Mouse (Mus musculus) midbrain, embryonic 15.5 days (tissue): ENCODE measurements around the gene Slain1. TPM values are rescaled to one million over a fixed set of nuclear protein-coding genes. Genes with fewer than 3 reads are reported as not detected.
A peak's percentile ranks its signal among the peaks of the same experiment; 100 is the strongest.

ENCODE experiments used
- ATAC-seq: fragments of 200-750 bp; cut with Nextera tagmentation; replicated peaks from 2 replicates; pipeline ENCODE4 v1.8.0; 2017; ENCODE audit warnings: moderate TSS enrichment
- H3K27ac ChIP-seq: fragments of 300-500 bp; sonication (generic); 2 replicates; pipeline ENCODE4 v1.5.1; 2015; ENCODE audit warnings: mild to moderate bottlenecking, inconsistent platforms
- H3K27me3 ChIP-seq: fragments of 300-500 bp; sonication (generic); replicated peaks from 2 replicates; pipeline ENCODE4 v1.6.1; 2015; ENCODE audit warnings: inconsistent platforms
- H3K36me3 ChIP-seq: fragments of 300-500 bp; sonication (generic); replicated peaks from 2 replicates; pipeline ENCODE4 v1.6.1; 2015; ENCODE audit warnings: inconsistent platforms
- H3K4me1 ChIP-seq: fragments of 300-500 bp; sonication (generic); 2 replicates; pipeline ENCODE4 v1.6.1; 2015; ENCODE audit warnings: inconsistent platforms
- H3K4me2 ChIP-seq: fragments of 300-500 bp; sonication (generic); 2 replicates; pipeline ENCODE4 v1.6.1; 2015; ENCODE audit warnings: inconsistent platforms, mild to moderate bottlenecking, moderate library complexity
- H3K4me3 ChIP-seq: fragments of 300-500 bp; sonication (generic); 2 replicates; pipeline ENCODE4 v1.5.1; 2015; ENCODE audit warnings: mild to moderate bottlenecking, inconsistent platforms
- H3K9ac ChIP-seq: fragments of 300-500 bp; sonication (generic); 2 replicates; pipeline ENCODE4 v1.6.1; 2015; ENCODE audit warnings: mild to moderate bottlenecking, inconsistent platforms
- H3K9me3 ChIP-seq: fragments of 300-500 bp; sonication (generic); 2 replicates; pipeline ENCODE4 v1.6.1; 2016; ENCODE audit warnings: inconsistent platforms
- WGBS: fragments of 180-500 bp; shearing (Covaris S2); methylation state at CpG from one replicate; pipeline ENCODE4 v1.1.7; 2015; ENCODE audit warnings: mixed read lengths; 5-methylcytosine and 5-hydroxymethylcytosine counted together
- polyA plus RNA-seq: library from polyadenylated mRNA; unstranded; fragments of >200 nt; fragmentation: Nextera tagmentation; extraction: Ambion mirVana; gene quantifications from 2 replicates; pipeline ENCODE4 v1.2.1, GENCODE M21; 2015

The Slain1 gene
- polyA plus RNA-seq, 1 experiment from 2014 or later: 21.7 TPM

GRCm38 (mm10) chr14:103649302-103649701 lies 726 bp upstream of the Slain1 start:
- no peak for ATAC-seq
- WGBS: 38% methylated on average over 4 of the region's 4 CpGs
- peak overlapping the region; percentile 100 for H3K4me3 ChIP-seq
- H3K4me2 ChIP-seq: peak overlapping the region; percentile 67
- no peak overlapping the region for H3K9ac ChIP-seq
- no peaks in the 10 kb centered on the region for H3K9me3 ChIP-seq
- no peaks in the 10 kb centered on the region for H3K36me3 ChIP-seq
- peak overlapping the region; percentile 97 for H3K27ac ChIP-seq
- H3K27me3 ChIP-seq: no peaks in the 10 kb centered on the region
- H3K4me1 ChIP-seq: peaks cover 46% of the 10 kb centered on the region

DNA sequence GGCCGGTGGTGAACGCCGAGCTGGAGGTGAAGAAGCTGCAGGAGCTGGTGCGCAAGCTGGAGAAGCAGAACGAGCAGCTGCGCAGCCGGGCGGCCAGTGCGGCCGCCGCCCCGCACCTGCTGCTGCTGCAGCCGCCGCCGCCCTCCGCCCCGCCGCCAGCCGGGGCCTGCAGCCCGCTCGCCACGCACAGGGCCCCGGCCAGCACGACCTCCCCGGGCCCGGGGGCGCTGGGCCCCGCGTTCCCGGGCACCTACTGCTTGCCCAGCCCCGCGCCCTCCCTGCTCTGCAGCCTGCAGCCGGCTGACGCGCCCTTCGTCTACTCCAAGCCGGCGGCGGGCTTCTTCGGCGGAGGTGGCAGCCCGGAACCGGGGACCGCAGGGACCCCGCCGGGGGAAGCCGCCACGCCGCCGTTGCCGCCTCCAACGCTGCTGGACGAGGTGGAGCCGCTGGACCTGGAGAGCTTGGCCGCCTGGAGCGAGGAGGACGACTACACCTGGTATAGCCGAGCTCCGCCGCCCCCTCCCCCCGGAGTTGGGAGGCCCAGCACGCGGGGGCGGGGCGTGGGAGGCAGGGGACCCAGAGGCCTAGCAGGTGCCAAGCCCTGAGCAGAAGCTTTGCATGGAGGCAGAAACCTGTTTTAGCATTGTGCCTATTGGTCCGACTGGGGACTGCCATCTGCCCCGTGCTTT lies 529 bp downstream of the Slain1 start:
- no peaks in the 10 kb centered on the region for H3K36me3 ChIP-seq
- no peaks in the 10 kb centered on the region for H3K27me3 ChIP-seq
- peak overlapping the region; percentile 91 for H3K9ac ChIP-seq
- peaks cover 54% of the 10 kb centered on the region for H3K4me1 ChIP-seq
- H3K4me2 ChIP-seq: peak overlapping the region; percentile 67
- peak overlapping the region; percentile 97 for H3K27ac ChIP-seq
- WGBS: under 1% methylated on average over 59 of the region's 67 CpGs
- H3K9me3 ChIP-seq: no peaks in the 10 kb centered on the region
- ATAC-seq: peak; percentile 81
- peak overlapping the region; percentile 100 for H3K4me3 ChIP-seq

DNA sequence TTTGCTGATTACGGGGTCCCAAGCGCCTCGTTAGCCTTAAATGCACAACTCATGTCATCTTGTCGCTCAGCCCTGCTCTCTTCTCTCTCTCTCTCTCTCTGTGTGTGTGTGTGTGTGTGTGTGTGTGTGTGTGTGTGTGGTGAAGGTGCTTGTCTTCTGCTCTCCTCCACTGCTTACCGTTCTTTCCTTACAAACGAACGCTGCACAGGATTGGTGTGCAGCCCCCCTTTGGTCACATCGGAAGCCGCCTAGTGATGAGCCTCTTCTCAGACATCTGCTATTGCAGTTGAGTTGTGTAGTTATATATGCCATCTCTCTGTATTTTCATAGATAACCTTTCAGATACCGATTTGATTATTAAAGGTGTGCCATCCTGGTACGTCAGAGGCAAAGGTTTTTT lies 1.1 kb downstream of the Slain1 start:
- no peaks in the 10 kb centered on the region for H3K9me3 ChIP-seq

DNA sequence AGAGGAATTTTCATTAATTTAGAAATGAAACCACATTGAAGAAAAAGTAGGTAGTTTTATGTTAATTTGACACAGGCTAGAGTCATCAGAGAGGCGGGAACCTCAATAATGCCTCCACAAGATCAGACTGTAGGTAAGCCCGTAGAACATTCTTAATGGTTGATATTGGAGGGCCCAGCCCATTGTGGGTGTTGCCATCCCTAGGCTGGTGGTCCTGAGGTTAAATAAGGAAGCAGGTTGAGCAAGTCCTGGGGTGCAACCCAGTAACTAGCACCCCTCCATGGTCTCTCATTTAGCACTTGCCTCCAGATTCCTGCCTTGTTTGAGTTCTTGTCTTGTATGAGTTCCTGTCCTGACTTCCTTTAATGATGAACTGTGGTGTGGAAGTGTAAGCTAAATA lies 1.5 kb downstream of the Slain1 start:
- peak overlapping the region; percentile 97 for H3K27ac ChIP-seq
- 37% methylated on average over 2 of the region's 2 CpGs for WGBS

More for the DNA sequence above, 1.1 kb downstream of the Slain1 start:
- H3K27ac ChIP-seq: peak overlapping the region; percentile 97
- peaks cover 58% of the 10 kb centered on the region for H3K4me1 ChIP-seq
- peak overlapping the region; percentile 67 for H3K4me2 ChIP-seq
- peak; percentile 34 for ATAC-seq
- H3K4me3 ChIP-seq: peak overlapping the region; percentile 100
- WGBS: 2% methylated on average over 11 of the region's 11 CpGs
- no peaks in the 10 kb centered on the region for H3K36me3 ChIP-seq
- H3K27me3 ChIP-seq: no peaks in the 10 kb centered on the region
- H3K9ac ChIP-seq: peak overlapping the region; percentile 91

GRCm38 (mm10) chr14:103652524-103652923 lies 2.5 kb downstream of the Slain1 start:
- H3K4me2 ChIP-seq: peak overlapping the region; percentile 67
- no peak overlapping the region for H3K27ac ChIP-seq
- H3K27me3 ChIP-seq: no peaks in the 10 kb centered on the region
- H3K9ac ChIP-seq: no peak overlapping the region
- WGBS: 76% methylated on average over 5 of the region's 5 CpGs
- no peak for ATAC-seq
- H3K36me3 ChIP-seq: no peaks in the 10 kb centered on the region
- peak overlapping the region; percentile 100; the same call in 1 of the 2 replicates for H3K4me3 ChIP-seq
- no peaks in the 10 kb centered on the region for H3K9me3 ChIP-seq
- H3K4me1 ChIP-seq: peaks cover 66% of the 10 kb centered on the region

More for the DNA sequence above, 1.5 kb downstream of the Slain1 start:
- no peaks in the 10 kb centered on the region for H3K9me3 ChIP-seq
- peaks cover 63% of the 10 kb centered on the region for H3K4me1 ChIP-seq
- no peaks in the 10 kb centered on the region for H3K36me3 ChIP-seq
- H3K4me3 ChIP-seq: peak overlapping the region; percentile 100
- H3K9ac ChIP-seq: peak overlapping the region; percentile 91
- H3K27me3 ChIP-seq: no peaks in the 10 kb centered on the region
- no peak for ATAC-seq
- H3K4me2 ChIP-seq: peak overlapping the region; percentile 67

DNA sequence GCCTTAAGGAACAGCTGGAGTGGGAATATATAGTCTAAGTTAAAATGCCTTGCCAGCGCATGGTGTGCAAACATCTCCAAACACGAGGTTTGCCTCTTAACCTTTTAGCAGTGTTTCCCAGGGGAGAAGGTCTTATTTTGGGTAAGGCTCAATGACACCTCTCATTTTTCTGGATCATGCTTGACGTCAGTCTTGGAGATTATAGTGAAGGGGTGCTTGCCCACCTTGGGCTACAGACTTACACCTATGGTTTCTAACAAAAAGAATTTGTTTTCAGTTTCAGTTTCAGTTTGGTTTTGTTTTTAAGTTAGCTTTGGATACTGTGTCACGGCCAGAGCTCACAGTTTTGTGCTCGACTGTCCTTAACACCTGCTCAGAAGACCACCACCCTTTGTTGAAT lies 3.8 kb downstream of the Slain1 start:
- Histone ChIP-seq H3K27me3 (no peaks in the 10 kb centered on the region), H3K36me3 (0 out of 2 replicates have a peak, but pooled peaks cover 4% of the 10 kb centered on the region), H3K9ac (no peak overlapping the region), H3K27ac (no peak overlapping the region), H3K4me1 (peaks cover 57% of the 10 kb centered on the region), H3K4me3 (no peak overlapping the region), H3K9me3 (no peaks in the 10 kb centered on the region), H3K4me2 (peak overlapping the region; percentile 19)
- ATAC-seq: no peak
- WGBS: 65% methylated on average over 5 of the region's 5 CpGs

DNA sequence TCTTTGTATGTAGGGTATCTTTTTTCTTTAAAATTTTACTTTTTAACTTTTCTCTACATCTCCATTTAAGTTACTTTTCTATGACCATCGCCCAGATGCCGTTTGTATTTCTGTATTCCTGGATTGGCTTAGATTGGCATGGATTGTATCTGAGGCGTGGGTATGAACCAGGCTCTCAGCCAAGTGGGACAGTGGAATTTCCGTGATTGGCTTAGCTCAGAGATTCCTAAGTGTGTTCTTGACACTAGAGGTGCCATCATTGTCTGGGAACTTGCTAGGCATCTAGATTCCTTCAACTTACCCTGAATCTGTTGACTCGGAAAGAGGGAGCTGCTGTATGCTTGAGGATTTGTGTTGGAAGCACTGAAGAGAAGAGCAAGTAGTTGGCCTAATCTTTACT lies 5.4 kb downstream of the Slain1 start:
- Histone ChIP-seq H3K4me2 (no peak overlapping the region), H3K4me1 (peaks cover 49% of the 10 kb centered on the region), H3K9me3 (no peaks in the 10 kb centered on the region), H3K4me3 (no peak overlapping the region), H3K27ac (no peak overlapping the region), H3K9ac (no peak overlapping the region), H3K27me3 (no peaks in the 10 kb centered on the region), H3K36me3 (0 out of 2 replicates have a peak, but pooled peaks cover 4% of the 10 kb centered on the region)
- no peak for ATAC-seq
- 66% methylated on average over 5 of the region's 5 CpGs for WGBS

GRCm38 (mm10) chr14:103657876-103658275 lies 7.8 kb downstream of the Slain1 start:
- WGBS: 91% methylated on average over 4 of the region's 4 CpGs
- no peak for ATAC-seq
- H3K9me3 ChIP-seq: no peaks in the 10 kb centered on the region
- no peak overlapping the region for H3K9ac ChIP-seq
- H3K4me2 ChIP-seq: no peak overlapping the region
- H3K4me3 ChIP-seq: no peak overlapping the region
- no peak overlapping the region for H3K27ac ChIP-seq
- H3K27me3 ChIP-seq: no peaks in the 10 kb centered on the region
- peaks cover 32% of the 10 kb centered on the region for H3K4me1 ChIP-seq
- 0 out of 2 replicates have a peak, but pooled peaks cover 4% of the 10 kb centered on the region for H3K36me3 ChIP-seq

DNA sequence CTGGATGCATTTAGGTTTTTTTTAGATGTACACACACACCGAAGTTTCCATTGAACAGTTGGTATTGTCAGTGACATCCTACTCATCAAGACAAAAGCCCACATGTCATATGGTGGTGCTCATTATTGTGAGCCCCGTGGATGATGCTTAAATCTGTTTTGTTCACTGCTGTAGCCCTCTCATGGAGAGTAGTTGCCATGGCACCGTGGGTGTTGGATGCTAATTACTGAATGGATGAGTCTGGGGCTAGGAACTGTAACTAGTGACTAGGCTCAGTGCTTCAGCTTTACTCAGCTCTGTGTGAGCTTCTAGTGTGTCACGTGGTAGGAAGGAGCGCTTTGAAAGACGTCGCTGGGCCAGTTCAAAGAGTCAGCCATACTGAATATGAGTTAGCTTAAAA lies 13.0 kb downstream of the Slain1 start:
- 50% methylated on average over 7 of the region's 7 CpGs for WGBS
- H3K27me3 ChIP-seq: no peaks in the 10 kb centered on the region
- no peak overlapping the region for H3K27ac ChIP-seq
- no peaks in the 10 kb centered on the region for H3K9me3 ChIP-seq
- H3K36me3 ChIP-seq: 0 out of 2 replicates have a peak, but pooled peaks cover 6% of the 10 kb centered on the region
- H3K4me3 ChIP-seq: no peak overlapping the region
- peak; percentile 69; the same call in 1 of the 2 replicates for ATAC-seq
- H3K4me2 ChIP-seq: no peak overlapping the region
- H3K4me1 ChIP-seq: 0 out of 2 replicates have a peak, but pooled peaks cover 7% of the 10 kb centered on the region
- no peak overlapping the region for H3K9ac ChIP-seq

GRCm38 (mm10) chr14:103664391-103664790 lies 14.4 kb downstream of the Slain1 start:
- no peak overlapping the region for H3K9ac ChIP-seq
- no peaks in the 10 kb centered on the region for H3K9me3 ChIP-seq
- no peak overlapping the region for H3K27ac ChIP-seq
- WGBS: 80% methylated on average over 4 of the region's 4 CpGs
- no peak overlapping the region for H3K4me3 ChIP-seq
- H3K4me1 ChIP-seq: 0 out of 2 replicates have a peak, but pooled peaks cover 7% of the 10 kb centered on the region
- H3K27me3 ChIP-seq: no peaks in the 10 kb centered on the region
- peaks cover 6% of the 10 kb centered on the region; the same call in 1 of the 2 replicates for H3K36me3 ChIP-seq
- no peak overlapping the region for H3K4me2 ChIP-seq
- ATAC-seq: no peak

DNA sequence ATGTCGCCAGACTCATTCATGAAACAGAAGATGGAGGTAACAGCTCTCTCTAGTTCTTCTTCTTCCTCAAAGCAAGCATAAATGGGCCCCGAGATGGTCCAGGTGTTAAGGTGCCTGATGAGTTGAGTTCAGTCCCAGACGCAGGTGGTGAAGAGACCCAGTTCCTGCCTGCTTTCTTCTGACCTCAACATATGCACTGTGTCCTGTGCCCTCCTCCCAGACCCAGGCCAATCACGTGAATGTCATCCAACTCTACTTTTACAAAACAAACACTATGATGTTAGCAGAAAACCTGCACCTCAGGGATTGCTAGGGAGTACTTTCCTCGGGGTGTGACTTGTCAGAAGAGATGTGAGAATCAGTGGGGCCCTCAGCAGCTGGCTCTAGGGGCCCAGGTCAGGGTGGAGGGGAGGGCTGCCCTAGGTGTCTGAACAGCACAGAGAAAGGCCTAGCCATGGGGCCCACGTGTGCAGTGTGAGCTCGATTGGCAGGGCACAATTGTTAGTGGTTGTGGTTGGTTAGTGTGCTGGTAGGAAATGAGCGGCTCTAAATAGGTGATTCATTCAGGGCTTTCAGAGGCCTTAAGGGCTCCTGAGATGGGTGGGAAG lies 16.4 kb downstream of the Slain1 start:
- Histone ChIP-seq H3K4me2 (no peak overlapping the region), H3K9ac (no peak overlapping the region), H3K4me1 (0 out of 2 replicates have a peak, but pooled peaks cover 7% of the 10 kb centered on the region), H3K9me3 (no peaks in the 10 kb centered on the region), H3K36me3 (peaks cover 9% of the 10 kb centered on the region; the same call in 1 of the 2 replicates), H3K27ac (no peak overlapping the region), H3K27me3 (no peaks in the 10 kb centered on the region), H3K4me3 (no peak overlapping the region)
- WGBS: 77% methylated on average over 8 of the region's 8 CpGs
- ATAC-seq: no peak

GRCm38 (mm10) chr14:103667036-103667435 lies 17.0 kb downstream of the Slain1 start:
- WGBS: 96% methylated on average over 8 of the region's 8 CpGs
- H3K36me3 ChIP-seq: peaks cover 9% of the 10 kb centered on the region; the same call in 1 of the 2 replicates
- 0 out of 2 replicates have a peak, but pooled peaks cover 7% of the 10 kb centered on the region for H3K4me1 ChIP-seq
- no peak overlapping the region for H3K4me2 ChIP-seq
- no peaks in the 10 kb centered on the region for H3K9me3 ChIP-seq
- no peak overlapping the region for H3K9ac ChIP-seq
- no peaks in the 10 kb centered on the region for H3K27me3 ChIP-seq
- ATAC-seq: no peak
- no peak overlapping the region for H3K27ac ChIP-seq
- H3K4me3 ChIP-seq: no peak overlapping the region
